Mouse (Mus musculus): ENCODE results near the gene Eral1. TPM values are rescaled to one million over a fixed set of nuclear protein-coding genes. Genes with fewer than 3 reads are reported as not detected.

The Eral1 gene
- polyA plus RNA-seq (2015; fragmentation: Nextera tagmentation; extraction: Ambion mirVana), result 33.3 and 33.6 TPM in 2 replicates

DNA sequence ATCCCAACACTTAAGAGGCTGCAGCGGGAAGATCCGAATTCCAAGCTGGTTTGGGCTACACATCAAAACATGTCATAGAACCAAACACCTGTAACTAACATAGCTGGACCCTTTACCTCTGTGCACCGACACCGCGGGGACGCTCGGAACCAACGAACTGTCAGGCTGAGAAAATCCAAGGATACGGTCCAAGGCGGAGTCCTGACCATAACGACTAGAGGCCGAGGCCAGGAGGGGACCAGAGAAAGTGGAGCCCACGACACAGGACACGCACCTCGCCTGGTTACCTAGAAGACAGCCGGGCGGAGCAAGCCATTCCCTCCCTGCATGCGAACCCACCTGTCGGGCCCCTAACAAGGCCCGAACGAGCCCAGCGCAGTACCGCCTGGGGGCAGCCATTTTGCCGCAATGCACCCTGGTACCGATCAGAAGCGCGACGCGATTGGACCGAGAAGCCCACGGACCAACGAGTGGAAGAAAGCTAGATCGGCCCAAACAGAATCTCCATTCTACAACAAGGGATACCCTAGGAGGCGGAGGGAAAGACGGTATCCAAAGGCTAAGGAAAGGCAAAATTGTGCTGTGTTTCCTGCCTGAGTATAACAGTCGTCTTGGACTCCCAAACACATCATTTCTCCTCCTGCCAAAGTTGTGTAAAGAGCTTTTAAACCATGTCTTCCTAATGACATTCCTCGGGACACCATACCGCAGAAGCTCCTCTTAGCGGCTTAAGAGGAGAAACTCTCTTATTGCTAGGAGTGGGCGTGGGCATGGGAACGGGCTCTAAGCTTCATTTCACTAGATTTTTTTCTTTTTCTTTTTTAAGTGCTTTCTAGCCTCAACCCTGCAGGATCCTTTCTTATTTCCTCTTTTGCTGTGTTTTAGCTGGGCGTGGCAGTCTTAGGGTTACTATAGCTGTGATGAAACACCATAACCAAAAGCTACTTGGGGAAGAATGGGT, at the start of gene Eral1:
Gene Eral1, minus strand, starts transcription at position 423 of the 961 bp plus-strand sequence.
- peak within 1 kb of the TSS; percentile 86 for H3K27ac ChIP-seq (replicated peaks)
- H3K4me3 ChIP-seq (replicated peaks), result peak within 1 kb of the TSS; percentile 78
- ATAC-seq (ENCODE audit: insufficient number of reproducible peaks, low FRiP score, low TSS enrichment, low read depth), result peak; percentile 95
- WGBS, result 1% methylated on average over 42 of the region's 42 CpGs
- no peaks in the 10 kb centered on the region for H3K27me3 ChIP-seq
- peaks cover 13% of the 10 kb centered on the region for H3K4me1 ChIP-seq
- H3K4me2 ChIP-seq (replicated peaks), result peak within 1 kb of the TSS; percentile 79
- H3K36me3 ChIP-seq, result peaks cover 29% of the 10 kb centered on the region
- no peaks in the 10 kb centered on the region for H3K9me3 ChIP-seq (replicated peaks)
- H3K9ac ChIP-seq, result peak within 1 kb of the TSS; percentile 78

DNA sequence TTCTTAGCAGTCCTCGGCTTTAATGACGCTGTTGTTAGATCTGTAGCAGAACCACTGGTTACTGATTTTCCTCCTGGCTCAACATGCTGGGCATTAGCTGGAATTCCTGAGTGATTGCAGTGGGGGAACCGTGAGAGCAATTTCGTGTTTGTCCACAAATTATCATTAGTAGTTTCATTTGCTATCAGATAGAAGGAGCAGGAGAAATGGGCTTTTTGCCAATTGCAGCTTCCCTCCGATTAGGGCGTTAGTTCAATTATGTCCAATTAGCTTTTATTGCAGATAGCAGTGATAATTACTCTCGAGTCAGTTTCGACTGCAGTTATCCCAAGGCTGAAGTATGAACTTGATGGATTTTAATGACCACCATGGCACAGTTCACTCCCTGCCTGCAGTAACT, 49.3 kb upstream of the Eral1 start:
- Histone ChIP-seq H3K4me2 (replicated peaks) (no peak overlapping the region), H3K4me1 (peaks cover 6% of the 10 kb centered on the region; the same call in 1 of the 2 replicates), H3K27me3 (no peaks in the 10 kb centered on the region), H3K4me3 (replicated peaks) (no peak overlapping the region), H3K27ac (replicated peaks) (no peak overlapping the region), H3K9ac (no peak overlapping the region), H3K9me3 (replicated peaks) (no peaks in the 10 kb centered on the region), H3K36me3 (no peaks in the 10 kb centered on the region)
- 76% methylated on average over 8 of the region's 8 CpGs for WGBS
- ATAC-seq (ENCODE audit: insufficient number of reproducible peaks, low FRiP score, low TSS enrichment, low read depth), result no peak

DNA sequence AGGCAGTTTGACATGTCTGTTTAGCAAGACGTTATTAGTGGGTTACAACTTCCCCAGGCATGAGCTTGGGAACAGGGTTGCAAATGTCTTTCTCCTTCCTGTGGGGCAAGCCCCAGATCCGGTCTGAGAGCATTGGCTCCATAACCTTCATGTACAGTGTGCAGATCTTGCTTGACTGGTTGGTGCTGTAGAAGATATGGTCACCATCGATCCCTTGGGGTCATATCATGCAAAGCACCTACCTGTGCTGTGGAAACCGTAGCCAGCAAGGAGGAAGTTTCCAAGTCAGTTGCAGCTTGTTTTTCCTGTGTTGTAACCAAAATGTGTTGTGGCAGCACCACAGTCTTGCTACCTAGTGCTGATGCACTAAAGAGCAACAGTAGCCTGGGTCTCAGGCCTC, 46.6 kb upstream of the Eral1 start:
- Histone ChIP-seq H3K9me3 (replicated peaks) (no peaks in the 10 kb centered on the region), H3K4me1 (peaks cover 6% of the 10 kb centered on the region; the same call in 1 of the 2 replicates), H3K36me3 (no peaks in the 10 kb centered on the region), H3K9ac (no peak overlapping the region), H3K27me3 (no peaks in the 10 kb centered on the region), H3K4me3 (replicated peaks) (no peak overlapping the region), H3K27ac (replicated peaks) (peak overlapping the region; percentile 4; the same call in 1 of the 2 replicates), H3K4me2 (replicated peaks) (no peak overlapping the region)
- 58% methylated on average over 4 of the region's 4 CpGs for WGBS
- no peak for ATAC-seq (ENCODE audit: insufficient number of reproducible peaks, low FRiP score, low TSS enrichment, low read depth)

GRCm38 (mm10) chr11:78125691-78126090, 45.5 kb upstream of the Eral1 start:
- Histone ChIP-seq H3K9me3 (replicated peaks) (no peaks in the 10 kb centered on the region), H3K27me3 (no peaks in the 10 kb centered on the region), H3K27ac (replicated peaks) (no peak overlapping the region), H3K4me3 (replicated peaks) (no peak overlapping the region), H3K4me1 (peaks cover 6% of the 10 kb centered on the region; the same call in 1 of the 2 replicates), H3K4me2 (replicated peaks) (no peak overlapping the region), H3K9ac (no peak overlapping the region), H3K36me3 (no peaks in the 10 kb centered on the region)
- no peak for ATAC-seq (ENCODE audit: insufficient number of reproducible peaks, low FRiP score, low TSS enrichment, low read depth)
- 70% methylated on average over 6 of the region's 6 CpGs for WGBS

GRCm38 (mm10) chr11:78123782-78124181, 43.6 kb upstream of the Eral1 start:
- no peak overlapping the region for H3K4me3 ChIP-seq (replicated peaks)
- H3K27ac ChIP-seq (replicated peaks), result no peak overlapping the region
- ATAC-seq (ENCODE audit: insufficient number of reproducible peaks, low FRiP score, low TSS enrichment, low read depth), result no peak
- peaks cover 6% of the 10 kb centered on the region; the same call in 1 of the 2 replicates for H3K4me1 ChIP-seq
- no peaks in the 10 kb centered on the region for H3K27me3 ChIP-seq
- H3K36me3 ChIP-seq, result no peaks in the 10 kb centered on the region
- no peaks in the 10 kb centered on the region for H3K9me3 ChIP-seq (replicated peaks)
- no peak overlapping the region for H3K4me2 ChIP-seq (replicated peaks)
- no peak overlapping the region for H3K9ac ChIP-seq

DNA sequence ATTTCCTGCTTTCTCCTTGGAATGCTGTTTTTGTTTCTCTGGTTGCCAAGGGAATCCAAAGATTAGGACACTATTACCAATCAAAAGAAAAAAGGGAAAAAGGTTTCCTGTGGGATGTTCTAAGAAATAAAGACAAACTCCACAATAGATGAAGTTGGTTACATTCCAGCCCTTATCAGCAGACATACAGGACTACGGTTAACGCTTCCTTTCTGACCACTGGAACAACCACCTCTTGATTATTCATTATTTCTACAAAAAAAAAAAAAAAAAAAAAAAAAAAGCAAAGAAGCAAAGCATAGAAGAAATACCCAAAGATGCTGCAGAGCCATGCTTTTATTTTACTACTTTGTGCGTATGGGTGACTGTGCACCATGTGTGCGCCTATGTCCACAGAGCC, 42.6 kb upstream of the Eral1 start:
- no peak overlapping the region for H3K27ac ChIP-seq (replicated peaks)
- peaks cover 6% of the 10 kb centered on the region; the same call in 1 of the 2 replicates for H3K4me1 ChIP-seq
- 95% methylated on average over 4 of the region's 4 CpGs for WGBS
- no peaks in the 10 kb centered on the region for H3K36me3 ChIP-seq
- H3K9ac ChIP-seq, result no peak overlapping the region
- no peak overlapping the region for H3K4me3 ChIP-seq (replicated peaks)
- H3K27me3 ChIP-seq, result no peaks in the 10 kb centered on the region
- H3K9me3 ChIP-seq (replicated peaks), result no peaks in the 10 kb centered on the region
- no peak overlapping the region for H3K4me2 ChIP-seq (replicated peaks)
- no peak for ATAC-seq (ENCODE audit: insufficient number of reproducible peaks, low FRiP score, low TSS enrichment, low read depth)

- Histone ChIP-seq H3K9ac (no peak overlapping the region), H3K4me3 (replicated peaks) (no peak overlapping the region), H3K4me2 (replicated peaks) (no peak overlapping the region), H3K36me3 (no peaks in the 10 kb centered on the region), H3K27me3 (no peaks in the 10 kb centered on the region), H3K9me3 (replicated peaks) (no peaks in the 10 kb centered on the region), H3K4me1 (peaks cover 12% of the 10 kb centered on the region), H3K27ac (replicated peaks) (no peak overlapping the region)
- WGBS, result 77% methylated on average over 5 of the region's 5 CpGs
- ATAC-seq (ENCODE audit: insufficient number of reproducible peaks, low FRiP score, low TSS enrichment, low read depth), result no peak
These were observed 41.0 kb upstream of the Eral1 start for GRCm38 (mm10) chr11:78121176-78121575.

DNA sequence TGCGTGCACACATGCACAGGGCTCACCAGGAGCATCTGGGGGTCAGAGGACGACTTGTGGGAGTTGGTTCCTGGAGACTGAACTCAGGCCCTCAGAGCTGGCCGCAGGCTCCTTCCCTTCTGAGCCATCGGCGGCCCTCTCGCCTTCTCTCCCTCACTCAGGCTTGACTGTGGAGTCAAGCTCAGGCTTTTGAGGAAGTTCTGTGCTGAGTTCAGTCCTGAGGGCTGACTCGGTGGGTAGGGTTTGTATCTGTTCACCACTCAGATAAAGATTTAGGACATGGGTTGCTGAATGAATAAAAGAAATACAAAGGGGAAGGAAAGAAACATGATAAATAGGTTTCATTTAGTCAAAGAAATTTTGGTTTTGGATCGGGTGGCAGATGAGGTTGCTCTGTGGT, 39.7 kb upstream of the Eral1 start:
- Histone ChIP-seq H3K27ac (replicated peaks) (no peak overlapping the region), H3K27me3 (no peaks in the 10 kb centered on the region), H3K9me3 (replicated peaks) (no peaks in the 10 kb centered on the region), H3K36me3 (no peaks in the 10 kb centered on the region), H3K4me1 (peaks cover 14% of the 10 kb centered on the region), H3K4me2 (replicated peaks) (no peak overlapping the region), H3K4me3 (replicated peaks) (no peak overlapping the region), H3K9ac (no peak overlapping the region)
- 78% methylated on average over 8 of the region's 8 CpGs for WGBS
- no peak for ATAC-seq (ENCODE audit: insufficient number of reproducible peaks, low FRiP score, low TSS enrichment, low read depth)

DNA sequence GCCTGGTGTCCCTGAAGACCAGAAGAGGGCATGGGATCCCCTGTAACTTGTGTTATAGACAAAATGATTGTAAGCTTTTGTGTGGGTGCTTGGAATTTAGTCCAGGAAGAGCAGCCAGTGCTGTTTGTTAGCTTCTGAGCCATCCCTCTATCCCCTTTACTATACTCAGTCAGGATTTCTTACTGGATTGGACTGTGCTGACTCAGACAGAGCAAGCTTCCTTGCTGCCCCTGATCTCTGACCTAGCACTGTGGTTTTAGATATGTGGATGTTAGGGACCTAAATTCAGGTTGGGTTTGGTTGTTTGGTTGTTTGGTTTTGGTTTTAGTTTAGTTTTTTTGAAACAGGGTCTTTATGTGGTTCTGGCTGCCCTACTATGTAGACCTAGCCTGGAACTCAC, 38.3 kb upstream of the Eral1 start:
- no peak overlapping the region for H3K4me2 ChIP-seq (replicated peaks)
- H3K4me1 ChIP-seq, result peaks cover 28% of the 10 kb centered on the region
- no peak overlapping the region for H3K27ac ChIP-seq (replicated peaks)
- ATAC-seq (ENCODE audit: insufficient number of reproducible peaks, low FRiP score, low TSS enrichment, low read depth), result no peak
- no peak overlapping the region for H3K9ac ChIP-seq
- H3K9me3 ChIP-seq (replicated peaks), result no peaks in the 10 kb centered on the region
- no peaks in the 10 kb centered on the region for H3K36me3 ChIP-seq
- H3K4me3 ChIP-seq (replicated peaks), result no peak overlapping the region
- no peaks in the 10 kb centered on the region for H3K27me3 ChIP-seq

- no peak for ATAC-seq (ENCODE audit: insufficient number of reproducible peaks, low FRiP score, low TSS enrichment, low read depth)
- Histone ChIP-seq H3K4me2 (replicated peaks) (peak overlapping the region; percentile 64), H3K4me1 (peaks cover 28% of the 10 kb centered on the region), H3K4me3 (replicated peaks) (peak overlapping the region; percentile 81), H3K9ac (peak overlapping the region; percentile 52), H3K36me3 (no peaks in the 10 kb centered on the region), H3K9me3 (replicated peaks) (no peaks in the 10 kb centered on the region), H3K27me3 (no peaks in the 10 kb centered on the region), H3K27ac (replicated peaks) (peak overlapping the region; percentile 79)
- WGBS, result 4% methylated on average over 5 of the region's 5 CpGs
These were observed 35.9 kb upstream of the Eral1 start for GRCm38 (mm10) chr11:78116146-78116410.

DNA sequence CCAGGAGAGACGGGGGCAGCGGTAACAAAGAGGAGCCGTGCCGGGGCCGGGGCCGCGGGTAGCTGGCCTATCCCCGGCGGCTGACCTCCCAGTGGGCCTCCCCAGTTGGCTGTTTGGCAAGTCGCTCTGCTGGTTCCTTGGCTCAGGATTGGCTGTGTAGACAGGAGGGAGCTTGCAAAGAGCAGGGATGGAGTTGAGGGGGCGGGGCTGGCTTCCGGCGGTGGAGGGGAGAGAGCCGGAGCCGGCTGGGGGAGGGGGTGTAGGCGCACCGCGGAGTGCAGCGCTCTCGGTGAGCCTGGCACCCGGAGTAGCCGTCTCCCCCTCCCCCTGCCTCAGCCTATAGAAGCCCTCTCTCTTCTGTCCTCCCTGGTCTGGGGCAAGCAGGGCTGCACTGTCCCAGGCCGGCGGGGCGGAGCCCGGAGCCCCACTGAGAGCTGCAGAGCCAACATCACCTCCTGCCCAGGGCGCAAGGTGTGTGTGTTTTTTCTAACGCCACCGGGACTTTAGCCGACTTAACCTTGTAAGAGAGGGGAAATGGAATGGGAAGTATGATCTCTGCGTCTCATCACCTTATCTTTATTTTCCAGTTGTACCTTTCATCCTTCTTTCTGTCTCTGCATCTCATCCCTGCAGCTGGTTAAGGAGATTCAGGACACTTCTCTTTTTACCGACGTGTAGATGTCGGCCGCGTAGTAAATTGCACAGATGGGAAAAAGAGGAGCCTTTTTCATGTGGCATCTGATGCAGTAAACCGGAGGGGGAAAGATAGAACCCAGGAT, 35.4 kb upstream of the Eral1 start:
- Histone ChIP-seq H3K4me3 (replicated peaks) (peak overlapping the region; percentile 81), H3K27me3 (no peaks in the 10 kb centered on the region), H3K27ac (replicated peaks) (peak overlapping the region; percentile 79), H3K9ac (peak overlapping the region; percentile 52), H3K36me3 (no peaks in the 10 kb centered on the region), H3K4me1 (peaks cover 28% of the 10 kb centered on the region), H3K4me2 (replicated peaks) (peak overlapping the region; percentile 64), H3K9me3 (replicated peaks) (no peaks in the 10 kb centered on the region)
- WGBS, result 1% methylated on average over 37 of the region's 37 CpGs
- peak; percentile 99 for ATAC-seq (ENCODE audit: insufficient number of reproducible peaks, low FRiP score, low TSS enrichment, low read depth)

All from embryonic facial prominence, embryonic 15.5 days (tissue).